Mouse (Mus musculus) lung, embryonic 14.5 days (tissue): Measurements from ENCODE around the gene 6430548M08Rik. TPM values are rescaled to one million over a fixed set of nuclear protein-coding genes. Genes with fewer than 3 reads are reported as not detected.

Experiments
- ATAC-seq: fragments of 200-750 bp; cut with Nextera tagmentation; 2 replicates; pipeline ENCODE4 v1.8.0; 2017; ENCODE audit warnings: mild to moderate bottlenecking, moderate TSS enrichment, moderate library complexity; ENCODE audit not compliant: insufficient read depth
- DNase-seq: peaks from one replicate; pipeline ENCODE4 v3.0.0-alpha.2; 2015
- H3K27ac ChIP-seq: fragments of 300-500 bp; sonication (generic); 2 replicates; pipeline ENCODE4 v1.5.1; 2014; ENCODE audit warnings: low read depth, mild to moderate bottlenecking, moderate library complexity
- H3K27me3 ChIP-seq: fragments of 300-500 bp; sonication (generic); 2 replicates; pipeline ENCODE4 v1.6.1; 2014; ENCODE audit warnings: low read length, control low read depth; ENCODE audit not compliant: insufficient read depth
- H3K36me3 ChIP-seq: fragments of 300-500 bp; sonication (generic); 2 replicates; pipeline ENCODE4 v1.6.1; 2014; ENCODE audit warnings: control low read depth; ENCODE audit not compliant: insufficient read depth
- H3K4me1 ChIP-seq: fragments of 300-500 bp; sonication (generic); 2 replicates; pipeline ENCODE4 v1.6.1; 2014; ENCODE audit warnings: antibody characterized with exemption, control low read depth; ENCODE audit not compliant: insufficient read depth
- H3K4me2 ChIP-seq: fragments of 300-500 bp; sonication (generic); 2 replicates; pipeline ENCODE4 v1.6.1; 2014; ENCODE audit warnings: mild to moderate bottlenecking
- H3K4me3 ChIP-seq: fragments of 300-500 bp; sonication (generic); 2 replicates; pipeline ENCODE4 v1.5.1; 2014; ENCODE audit warnings: low read depth, low read length
- H3K9ac ChIP-seq: fragments of 300-500 bp; sonication (generic); 2 replicates; pipeline ENCODE4 v1.6.1; 2014
- H3K9me3 ChIP-seq: fragments of 300-500 bp; sonication (generic); 2 replicates; pipeline ENCODE4 v1.6.1; 2016; ENCODE audit warnings: low read depth, low read length, control low read depth
- CTCF ChIP-seq: IDR thresholded peaks from 2 replicates; pipeline ENCODE4 v1.5.1; 2016; ENCODE audit warnings: antibody characterized with exemption, low read depth
- WGBS: fragments of 180-500 bp; shearing (Covaris S2); extraction: QIAGEN DNeasy Blood & Tissue Kit; methylation state at CpG from one replicate; pipeline ENCODE4 v1.1.7; 2014; 5-methylcytosine and 5-hydroxymethylcytosine counted together
- polyA plus RNA-seq: library from polyadenylated mRNA; unstranded; fragments of >200 nt; fragmentation: Nextera tagmentation; extraction: Ambion mirVana; gene quantifications from 2 replicates; pipeline ENCODE4 v1.2.1, GENCODE M21; 2014

6430548M08Rik gene
- polyA plus RNA-seq, 1 experiment from 2014 or later, result 7.1 TPM

- Histone ChIP-seq H3K4me2 (no peak overlapping the region), H3K27ac (no peak overlapping the region), H3K4me3 (no peak overlapping the region), H3K27me3 (peaks cover 3% of the 10 kb centered on the region; the same call in 1 of the 2 replicates), H3K9me3 (no peaks in the 10 kb centered on the region), H3K4me1 (no peaks in the 10 kb centered on the region), H3K9ac (no peak overlapping the region), H3K36me3 (no peaks in the 10 kb centered on the region)
- no peak for TF ChIP-seq CTCF
- no peak for DNase-seq
- 80% methylated on average over 2 of the region's 2 CpGs for WGBS
- ATAC-seq, result no peak
Measured at GRCm38 (mm10) chr8:120138958-120139357, 25.0 kb downstream of the 6430548M08Rik start.

GRCm38 (mm10) chr8:120140769-120141168, 26.8 kb downstream of the 6430548M08Rik start:
- H3K27me3 ChIP-seq, result peaks cover 3% of the 10 kb centered on the region; the same call in 1 of the 2 replicates
- no peaks in the 10 kb centered on the region for H3K36me3 ChIP-seq
- no peak overlapping the region for H3K9ac ChIP-seq
- no peaks in the 10 kb centered on the region for H3K4me1 ChIP-seq
- peak overlapping the region; percentile 43; the same call in 1 of the 2 replicates for H3K27ac ChIP-seq
- no peak overlapping the region for H3K4me2 ChIP-seq
- 48% methylated on average over 3 of the region's 3 CpGs for WGBS
- no peak for TF ChIP-seq CTCF
- H3K4me3 ChIP-seq, result no peak overlapping the region
- DNase-seq (peak; percentile 28), ATAC-seq (peak; percentile 49; the same call in 1 of the 2 replicates)
- no peaks in the 10 kb centered on the region for H3K9me3 ChIP-seq

- ATAC-seq, result no peak
- no peak for TF ChIP-seq CTCF
- no peak for DNase-seq
- Histone ChIP-seq H3K4me2 (no peak overlapping the region), H3K27me3 (no peaks in the 10 kb centered on the region), H3K36me3 (no peaks in the 10 kb centered on the region), H3K4me1 (no peaks in the 10 kb centered on the region), H3K4me3 (no peak overlapping the region), H3K27ac (no peak overlapping the region), H3K9ac (no peak overlapping the region), H3K9me3 (no peaks in the 10 kb centered on the region)
- 56% methylated on average over 15 of the region's 15 CpGs for WGBS
Measured at GRCm38 (mm10) chr8:120143911-120144651, 30.1 kb downstream of the 6430548M08Rik start.

GRCm38 (mm10) chr8:120144652-120145301, 30.8 kb downstream of the 6430548M08Rik start:
- TF ChIP-seq CTCF, result no peak

GRCm38 (mm10) chr8:120146051-120146450, 32.1 kb downstream of the 6430548M08Rik start:
- H3K27ac ChIP-seq, result no peak overlapping the region
- no peak for ATAC-seq
- no peak for TF ChIP-seq CTCF
- H3K27me3 ChIP-seq, result no peaks in the 10 kb centered on the region
- H3K4me3 ChIP-seq, result no peak overlapping the region
- no peak overlapping the region for H3K9ac ChIP-seq
- H3K9me3 ChIP-seq, result no peaks in the 10 kb centered on the region
- H3K4me1 ChIP-seq, result no peaks in the 10 kb centered on the region
- DNase-seq, result no peak
- no peak overlapping the region for H3K4me2 ChIP-seq
- 82% methylated on average over 1 of the region's 1 CpGs for WGBS
- no peaks in the 10 kb centered on the region for H3K36me3 ChIP-seq

More at GRCm38 (mm10) chr8:120144652-120145301, 30.8 kb downstream of the 6430548M08Rik start:
- H3K27ac ChIP-seq, result no peak overlapping the region
- H3K36me3 ChIP-seq, result no peaks in the 10 kb centered on the region
- H3K9ac ChIP-seq, result no peak overlapping the region
- ATAC-seq, result peak; percentile 35; the same call in 1 of the 2 replicates
- H3K4me1 ChIP-seq, result no peaks in the 10 kb centered on the region
- H3K4me2 ChIP-seq, result no peak overlapping the region
- H3K9me3 ChIP-seq, result no peaks in the 10 kb centered on the region
- DNase-seq, result peak; percentile 48
- H3K4me3 ChIP-seq, result no peak overlapping the region
- no peaks in the 10 kb centered on the region for H3K27me3 ChIP-seq
- WGBS, result 30% methylated on average over 12 of the region's 12 CpGs

- no peak for TF ChIP-seq CTCF
- Histone ChIP-seq H3K4me3 (no peak overlapping the region), H3K4me2 (no peak overlapping the region), H3K9me3 (no peaks in the 10 kb centered on the region), H3K27ac (no peak overlapping the region), H3K27me3 (no peaks in the 10 kb centered on the region), H3K4me1 (no peaks in the 10 kb centered on the region), H3K9ac (no peak overlapping the region), H3K36me3 (no peaks in the 10 kb centered on the region)
- no peak for DNase-seq
- 47% methylated on average over 12 of the region's 12 CpGs for WGBS
- ATAC-seq, result no peak
Measured at GRCm38 (mm10) chr8:120150028-120150427, 36.1 kb downstream of the 6430548M08Rik start.

GRCm38 (mm10) chr8:120151151-120151550, 37.2 kb downstream of the 6430548M08Rik start:
- Histone ChIP-seq H3K27me3 (no peaks in the 10 kb centered on the region), H3K36me3 (no peaks in the 10 kb centered on the region), H3K4me3 (no peak overlapping the region), H3K27ac (no peak overlapping the region), H3K4me1 (no peaks in the 10 kb centered on the region), H3K4me2 (no peak overlapping the region), H3K9me3 (no peaks in the 10 kb centered on the region), H3K9ac (no peak overlapping the region)
- TF ChIP-seq CTCF, result no peak
- 62% methylated on average over 9 of the region's 9 CpGs for WGBS
- no peak for ATAC-seq
- DNase-seq, result no peak
